Mouse (Mus musculus) liver, adult 2 months (tissue): ENCODE data around the gene Akr1b3.

Experiments
- CTCF ChIP-seq: fragments of 200-500 bp; IDR thresholded peaks from 2 replicates; pipeline ENCODE4 v1.5.1; 2011; ENCODE audit warnings: low read depth, low read length, control low read depth
- POLR2A ChIP-seq: fragments of 200-500 bp; IDR thresholded peaks from 2 replicates; pipeline ENCODE4 v1.6.1; 2011; ENCODE audit warnings: low read length, control low read depth; ENCODE audit not compliant: insufficient read depth; ENCODE audit errors: extremely low read depth

- TF ChIP-seq POLR2A, result no peak
- no peak for TF ChIP-seq CTCF
Observed at GRCm38 (mm10) chr6:34341991-34342390, 24.7 kb upstream of the Akr1b3 start.
